Mouse (Mus musculus) megakaryocyte, embryonic 14.5 days (primary cell): ENCODE measurements at regions not wholly inside any gene's neighbourhood (a gene's known extent, or its start where the extent isn't known, plus 50 kb on each side); places are given as distances from the start of the nearest gene placed in this dataset.

Experiments
- FLI1 ChIP-seq: IDR thresholded peaks from 2 replicates; pipeline ENCODE4 v1.6.1; 2012; ENCODE audit warnings: low read length, inconsistent platforms, mixed read lengths
- GATA1 ChIP-seq: IDR thresholded peaks from 3 replicates; pipeline ENCODE4 v1.6.1; 2012; ENCODE audit warnings: mixed read lengths, low read length, inconsistent platforms, borderline replicate concordance

GRCm38 (mm10) chr1:73363549-73364299 is 348.0 kb upstream of the Tnp1 start:
- no peak for TF ChIP-seq GATA1
- TF ChIP-seq FLI1 = no peak
